Mouse (Mus musculus): Measurements from ENCODE around the gene Grhpr.

DNA sequence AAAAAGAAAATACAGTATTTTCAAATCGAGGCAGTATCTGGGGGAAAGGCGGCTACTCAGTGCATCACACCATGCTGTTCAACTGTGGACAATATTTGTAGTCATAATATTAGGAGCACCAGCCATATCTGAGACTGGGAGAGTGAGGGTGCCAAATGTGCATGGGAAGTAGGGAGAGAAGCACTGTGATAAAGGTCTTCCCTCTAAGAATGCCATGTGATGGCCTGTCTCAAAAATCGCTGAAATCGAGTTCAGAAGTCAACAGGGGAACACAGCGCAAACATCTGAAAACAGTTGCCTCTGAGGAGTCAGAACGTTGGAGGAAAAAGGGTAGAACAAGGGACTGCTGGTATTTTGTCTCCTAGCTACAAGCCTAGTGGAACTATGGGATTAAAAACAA lies 18.8 kb downstream of the Grhpr start:
- TF ChIP-seq CTCF (IDR thresholded peaks at IDR 0.05; ENCODE audit: low read depth) = no peak
- TF ChIP-seq EP300 (IDR thresholded peaks at IDR 0.05; ENCODE audit: low read depth) = no peak
